Mouse (Mus musculus): ENCODE measurements around the gene Cradd. TPM values are rescaled to one million over a fixed set of nuclear protein-coding genes. Genes with fewer than 3 reads are reported as not detected.

Cradd gene
- polyA plus RNA-seq, 1 experiment from 2014 or later, result 7.6 TPM

DNA sequence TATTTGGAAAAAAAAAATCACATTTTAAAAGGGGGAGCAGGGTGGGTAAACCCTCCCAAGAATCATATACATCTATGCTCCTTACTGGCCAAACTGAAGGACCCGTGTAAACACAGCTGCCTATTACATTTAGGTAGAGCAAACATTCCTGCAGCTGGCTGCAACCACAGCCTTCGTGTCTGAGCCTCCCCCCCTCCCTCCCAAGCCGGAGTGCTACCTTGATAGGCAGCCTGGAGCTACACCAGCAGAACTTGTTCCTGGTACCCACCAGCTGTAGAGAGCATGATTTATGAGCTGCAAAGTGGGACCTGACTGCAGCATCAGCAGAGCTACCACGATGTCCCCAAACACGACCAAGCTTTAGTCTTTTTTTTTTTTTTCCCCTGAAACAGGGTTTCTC lies 9.9 kb downstream of the Cradd start:
- no peak overlapping the region for H3K4me3 ChIP-seq (ENCODE audit: low read length)
- peak overlapping the region; percentile 36; the same call in 1 of the 2 replicates for H3K4me2 ChIP-seq (ENCODE audit: low read depth, low read length)
- H3K9ac ChIP-seq (ENCODE audit: low read length), result no peak overlapping the region
- H3K4me1 ChIP-seq (ENCODE audit: control insufficient read depth, insufficient read depth, low read length), result peaks cover 32% of the 10 kb centered on the region
- ATAC-seq (replicated peaks; ENCODE audit: extremely low read depth, insufficient read depth, low FRiP score), result no peak
- no peaks in the 10 kb centered on the region for H3K9me3 ChIP-seq (replicated peaks; ENCODE audit: control insufficient read depth, low read length)
- peak overlapping the region; percentile 83 for H3K27ac ChIP-seq (ENCODE audit: low read length)
- no peaks in the 10 kb centered on the region for H3K27me3 ChIP-seq (ENCODE audit: control insufficient read depth, insufficient read depth, low read length)
- 16% methylated on average over 5 of the region's 5 CpGs for WGBS
- H3K36me3 ChIP-seq (ENCODE audit: control insufficient read depth, insufficient read depth), result no peaks in the 10 kb centered on the region

DNA sequence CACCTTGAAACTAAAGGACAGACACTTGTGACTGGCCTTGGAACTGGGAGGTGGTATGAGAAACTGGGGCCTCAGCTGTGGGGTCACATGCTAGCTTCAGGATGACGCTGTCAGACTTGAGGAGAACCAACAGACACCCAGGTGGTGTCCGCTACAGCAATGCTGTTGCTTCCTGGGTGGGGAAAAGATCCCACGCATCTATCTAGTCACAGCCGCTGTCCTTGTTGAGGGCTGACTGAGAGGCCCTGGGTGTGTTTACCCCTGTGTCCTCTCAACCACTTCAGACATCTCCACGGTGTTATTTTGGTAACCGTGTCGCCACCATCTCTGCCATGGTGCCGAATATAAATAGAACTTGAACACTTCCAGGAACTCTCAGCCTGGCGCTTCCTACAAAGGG lies 10.4 kb downstream of the Cradd start:
- WGBS, result 34% methylated on average over 9 of the region's 9 CpGs
- Histone ChIP-seq H3K36me3 (ENCODE audit: control insufficient read depth, insufficient read depth) (no peaks in the 10 kb centered on the region), H3K27ac (ENCODE audit: low read length) (peak overlapping the region; percentile 83), H3K9me3 (replicated peaks; ENCODE audit: control insufficient read depth, low read length) (no peaks in the 10 kb centered on the region), H3K9ac (ENCODE audit: low read length) (peak overlapping the region; percentile 16; the same call in 1 of the 2 replicates), H3K4me3 (ENCODE audit: low read length) (no peak overlapping the region), H3K4me1 (ENCODE audit: control insufficient read depth, insufficient read depth, low read length) (peaks cover 31% of the 10 kb centered on the region), H3K4me2 (ENCODE audit: low read depth, low read length) (peak overlapping the region; percentile 36; the same call in 1 of the 2 replicates), H3K27me3 (ENCODE audit: control insufficient read depth, insufficient read depth, low read length) (no peaks in the 10 kb centered on the region)
- peak; percentile 73 for ATAC-seq (replicated peaks; ENCODE audit: extremely low read depth, insufficient read depth, low FRiP score)

DNA sequence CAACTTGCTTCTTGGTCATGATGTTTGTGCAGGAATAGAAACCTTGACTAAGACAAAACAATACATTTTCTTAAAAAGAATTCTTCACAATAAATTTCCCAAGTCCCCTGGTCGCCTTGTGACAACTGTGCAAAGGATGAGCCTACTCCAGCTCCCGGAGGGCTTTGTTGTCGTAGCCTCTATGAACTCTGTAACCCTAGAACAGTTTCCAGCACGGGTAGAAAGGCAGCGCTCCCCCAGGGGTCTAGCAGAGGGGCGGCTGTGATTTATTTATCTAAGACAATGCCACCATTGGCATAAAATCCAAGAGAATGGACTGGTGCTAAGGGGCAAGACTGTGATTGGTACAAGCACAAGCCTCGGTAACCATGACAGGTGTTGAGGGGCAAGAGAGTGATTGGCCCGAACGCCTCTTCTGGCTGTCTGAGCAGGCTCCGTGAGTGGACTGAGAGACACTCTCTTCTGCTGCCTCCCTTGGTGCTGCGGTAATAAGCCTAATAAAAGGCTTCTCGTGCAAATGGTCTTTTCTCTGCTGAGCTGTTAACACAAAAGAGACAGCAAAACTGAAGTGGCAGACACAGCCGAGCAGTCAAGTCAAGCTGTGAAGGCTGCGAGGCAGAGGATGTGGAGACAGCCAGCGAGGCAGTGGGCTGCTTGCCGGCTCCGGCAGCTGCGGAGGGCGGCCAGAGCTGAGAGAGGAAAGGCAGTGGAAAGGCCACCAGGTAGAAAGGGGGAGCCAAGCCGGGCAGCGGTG lies 13.1 kb downstream of the Cradd start:
- Histone ChIP-seq H3K36me3 (ENCODE audit: control insufficient read depth, insufficient read depth) (no peaks in the 10 kb centered on the region), H3K4me3 (ENCODE audit: low read length) (no peak overlapping the region), H3K27ac (ENCODE audit: low read length) (no peak overlapping the region), H3K9ac (ENCODE audit: low read length) (no peak overlapping the region), H3K27me3 (ENCODE audit: control insufficient read depth, insufficient read depth, low read length) (no peaks in the 10 kb centered on the region), H3K4me2 (ENCODE audit: low read depth, low read length) (no peak overlapping the region), H3K9me3 (replicated peaks; ENCODE audit: control insufficient read depth, low read length) (no peaks in the 10 kb centered on the region), H3K4me1 (ENCODE audit: control insufficient read depth, insufficient read depth, low read length) (peaks cover 24% of the 10 kb centered on the region)
- no peak for ATAC-seq (replicated peaks; ENCODE audit: extremely low read depth, insufficient read depth, low FRiP score)
- 53% methylated on average over 21 of the region's 21 CpGs for WGBS

DNA sequence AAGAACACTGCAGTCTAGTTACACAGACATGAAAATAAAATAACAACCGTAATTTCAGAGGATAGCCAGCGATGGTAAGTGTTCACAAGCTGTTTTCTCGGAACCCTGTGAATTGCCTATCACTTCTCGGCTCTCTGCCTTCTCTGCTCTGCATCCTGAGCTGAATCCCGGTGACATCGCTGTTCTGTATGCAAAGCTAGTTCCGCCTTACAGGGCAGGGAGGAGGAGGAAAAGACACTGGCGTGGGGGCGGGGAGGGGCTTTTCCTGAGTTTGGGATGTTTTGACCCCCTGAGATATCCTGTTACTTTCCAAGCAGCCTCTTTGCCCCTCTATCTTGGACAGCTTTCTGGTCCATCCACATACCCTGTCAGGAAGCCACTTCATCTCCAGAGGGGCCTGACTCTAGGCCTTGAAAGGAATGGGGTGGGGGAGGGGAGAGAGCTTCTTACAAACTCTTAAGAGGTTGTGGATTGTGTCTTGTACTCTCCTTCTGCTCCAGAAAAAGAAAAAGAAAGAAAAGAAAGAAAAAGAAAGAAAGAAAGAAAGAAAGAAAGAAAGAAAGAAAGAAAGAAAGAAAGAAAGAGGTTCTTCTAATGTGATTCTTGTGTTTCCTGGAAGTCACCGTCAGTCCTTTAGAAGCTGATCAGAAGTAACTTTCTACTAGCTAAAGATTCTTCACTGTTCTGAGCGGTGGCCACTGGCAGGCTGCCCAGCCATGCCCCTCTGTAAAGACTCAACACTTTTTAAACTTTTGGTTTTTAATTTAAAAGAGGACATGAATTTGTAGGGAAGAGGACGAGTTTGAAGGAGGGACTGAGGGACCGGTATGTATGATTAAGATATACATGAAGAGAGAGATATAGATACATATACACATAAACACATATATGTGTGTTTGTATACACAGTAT lies 14.3 kb downstream of the Cradd start:
- H3K4me1 ChIP-seq (ENCODE audit: control insufficient read depth, insufficient read depth, low read length), result peaks cover 24% of the 10 kb centered on the region

DNA sequence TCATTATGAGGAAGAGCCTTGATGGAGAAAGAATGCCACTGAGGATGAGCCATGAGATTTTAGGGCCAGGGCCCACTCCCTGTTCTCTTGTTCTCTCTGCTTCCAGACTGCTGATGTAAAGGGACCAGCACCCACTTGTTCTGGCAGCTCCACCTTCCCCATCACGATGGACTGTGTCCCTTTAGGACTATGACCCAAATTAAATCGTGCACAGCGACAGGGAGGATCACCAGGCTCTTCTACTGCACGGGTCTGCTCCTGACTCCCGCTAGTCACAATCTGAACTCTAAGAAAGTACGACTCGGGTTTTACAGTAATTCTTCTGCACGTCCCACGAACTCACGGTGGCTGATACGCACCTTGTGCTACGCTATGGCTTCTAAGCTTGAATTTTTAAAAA lies 14.9 kb downstream of the Cradd start:
- no peak for ATAC-seq (replicated peaks; ENCODE audit: extremely low read depth, insufficient read depth, low FRiP score)
- Histone ChIP-seq H3K9ac (ENCODE audit: low read length) (no peak overlapping the region), H3K9me3 (replicated peaks; ENCODE audit: control insufficient read depth, low read length) (no peaks in the 10 kb centered on the region), H3K4me2 (ENCODE audit: low read depth, low read length) (no peak overlapping the region), H3K4me1 (ENCODE audit: control insufficient read depth, insufficient read depth, low read length) (peaks cover 18% of the 10 kb centered on the region), H3K36me3 (ENCODE audit: control insufficient read depth, insufficient read depth) (no peaks in the 10 kb centered on the region), H3K27ac (ENCODE audit: low read length) (no peak overlapping the region), H3K4me3 (ENCODE audit: low read length) (no peak overlapping the region), H3K27me3 (ENCODE audit: control insufficient read depth, insufficient read depth, low read length) (no peaks in the 10 kb centered on the region)
- 78% methylated on average over 12 of the region's 12 CpGs for WGBS

More for the DNA sequence above, 14.3 kb downstream of the Cradd start:
- no peak overlapping the region for H3K27ac ChIP-seq (ENCODE audit: low read length)
- no peak overlapping the region for H3K9ac ChIP-seq (ENCODE audit: low read length)
- no peaks in the 10 kb centered on the region for H3K36me3 ChIP-seq (ENCODE audit: control insufficient read depth, insufficient read depth)
- no peak for ATAC-seq (replicated peaks; ENCODE audit: extremely low read depth, insufficient read depth, low FRiP score)
- H3K4me3 ChIP-seq (ENCODE audit: low read length), result no peak overlapping the region
- H3K4me2 ChIP-seq (ENCODE audit: low read depth, low read length), result no peak overlapping the region
- no peaks in the 10 kb centered on the region for H3K9me3 ChIP-seq (replicated peaks; ENCODE audit: control insufficient read depth, low read length)
- no peaks in the 10 kb centered on the region for H3K27me3 ChIP-seq (ENCODE audit: control insufficient read depth, insufficient read depth, low read length)
- WGBS, result 50% methylated on average over 13 of the region's 13 CpGs

DNA sequence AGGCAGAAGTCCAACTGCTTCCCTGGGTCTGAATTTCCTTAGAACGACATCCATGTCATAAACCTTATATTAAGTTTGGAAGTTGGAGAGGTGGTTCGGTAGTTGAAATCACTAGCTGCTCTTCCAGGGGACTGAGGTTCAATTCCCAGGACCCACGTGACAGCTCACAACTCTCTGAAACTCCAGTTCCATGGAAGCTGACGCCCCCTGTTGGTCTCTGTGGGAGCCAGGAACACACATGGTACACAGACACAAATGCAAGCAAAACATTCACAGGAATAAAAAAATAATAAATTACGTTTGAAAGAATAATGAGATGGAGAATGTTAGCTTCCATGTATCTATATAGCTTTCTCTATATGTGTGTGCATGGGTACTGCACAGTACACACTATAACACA lies 16.0 kb downstream of the Cradd start:
- Histone ChIP-seq H3K9me3 (replicated peaks; ENCODE audit: control insufficient read depth, low read length) (no peaks in the 10 kb centered on the region), H3K9ac (ENCODE audit: low read length) (no peak overlapping the region), H3K27me3 (ENCODE audit: control insufficient read depth, insufficient read depth, low read length) (no peaks in the 10 kb centered on the region), H3K4me3 (ENCODE audit: low read length) (no peak overlapping the region), H3K4me1 (ENCODE audit: control insufficient read depth, insufficient read depth, low read length) (peaks cover 13% of the 10 kb centered on the region), H3K4me2 (ENCODE audit: low read depth, low read length) (no peak overlapping the region), H3K27ac (ENCODE audit: low read length) (no peak overlapping the region), H3K36me3 (ENCODE audit: control insufficient read depth, insufficient read depth) (no peaks in the 10 kb centered on the region)
- 88% methylated on average over 5 of the region's 5 CpGs for WGBS
- ATAC-seq (replicated peaks; ENCODE audit: extremely low read depth, insufficient read depth, low FRiP score), result no peak

DNA sequence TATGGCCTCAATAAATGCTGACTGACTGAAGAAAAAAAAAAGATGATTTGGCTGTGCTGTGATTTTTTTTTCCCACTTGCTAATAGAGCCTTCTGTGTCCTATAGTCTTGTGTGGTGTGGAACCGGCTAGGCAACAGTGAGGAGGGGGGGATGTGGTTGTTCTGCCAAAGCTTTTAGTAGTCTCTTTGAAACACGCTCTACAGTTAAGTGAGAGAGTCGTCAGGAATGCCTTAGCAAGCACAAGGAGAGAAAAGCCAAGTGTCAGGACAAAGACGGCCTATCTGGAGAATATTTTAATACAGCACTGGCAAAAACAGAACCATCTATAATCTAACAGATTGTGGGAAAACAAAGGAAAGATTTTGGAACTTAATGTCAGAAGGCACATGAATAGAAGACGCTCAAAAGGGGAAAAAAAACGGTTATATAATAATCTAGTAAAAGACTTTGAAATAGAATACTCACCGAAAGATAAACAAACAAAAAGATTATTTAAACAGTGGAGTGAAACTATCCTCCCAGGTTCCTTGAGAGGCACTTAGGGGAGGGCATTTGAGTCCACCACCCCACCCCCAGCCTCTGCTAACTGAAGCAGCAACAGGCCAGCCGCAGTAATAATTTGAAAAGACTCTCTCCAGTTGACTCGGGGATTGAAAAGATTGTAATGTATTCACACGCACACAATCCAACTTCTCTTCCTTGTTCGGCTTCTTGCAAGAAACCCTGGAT lies 16.9 kb downstream of the Cradd start:
- no peak overlapping the region for H3K27ac ChIP-seq (ENCODE audit: low read length)
- ATAC-seq (replicated peaks; ENCODE audit: extremely low read depth, insufficient read depth, low FRiP score), result no peak
- no peaks in the 10 kb centered on the region for H3K27me3 ChIP-seq (ENCODE audit: control insufficient read depth, insufficient read depth, low read length)
- no peaks in the 10 kb centered on the region for H3K36me3 ChIP-seq (ENCODE audit: control insufficient read depth, insufficient read depth)
- H3K4me1 ChIP-seq (ENCODE audit: control insufficient read depth, insufficient read depth, low read length), result peaks cover 9% of the 10 kb centered on the region
- no peak overlapping the region for H3K4me2 ChIP-seq (ENCODE audit: low read depth, low read length)
- WGBS, result 44% methylated on average over 11 of the region's 11 CpGs
- H3K9ac ChIP-seq (ENCODE audit: low read length), result no peak overlapping the region
- no peak overlapping the region for H3K4me3 ChIP-seq (ENCODE audit: low read length)
- H3K9me3 ChIP-seq (replicated peaks; ENCODE audit: control insufficient read depth, low read length), result no peaks in the 10 kb centered on the region

DNA sequence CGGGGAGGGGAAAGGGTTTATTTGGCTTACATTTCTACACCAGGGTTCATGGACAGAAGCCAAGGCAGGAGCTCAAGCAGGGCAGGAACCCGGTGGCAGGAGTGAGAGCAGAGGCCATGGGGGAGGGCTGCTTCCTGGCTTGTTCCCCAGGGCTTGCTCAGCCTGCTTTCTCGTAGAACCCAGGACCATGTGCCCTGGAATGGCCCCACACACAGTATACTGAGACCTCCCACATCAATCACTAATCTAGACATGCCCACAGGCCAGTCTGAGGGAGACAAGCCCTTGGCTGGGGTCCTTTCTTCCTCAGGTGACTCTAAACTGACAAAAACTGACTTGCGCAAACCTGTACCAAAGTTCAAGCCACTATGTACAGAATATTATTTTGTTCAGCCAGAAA lies 19.7 kb downstream of the Cradd start:
- H3K36me3 ChIP-seq (ENCODE audit: control insufficient read depth, insufficient read depth), result no peaks in the 10 kb centered on the region
- no peak overlapping the region for H3K9ac ChIP-seq (ENCODE audit: low read length)
- H3K4me2 ChIP-seq (ENCODE audit: low read depth, low read length), result no peak overlapping the region
- no peak overlapping the region for H3K4me3 ChIP-seq (ENCODE audit: low read length)
- H3K27ac ChIP-seq (ENCODE audit: low read length), result no peak overlapping the region
- ATAC-seq (replicated peaks; ENCODE audit: extremely low read depth, insufficient read depth, low FRiP score), result no peak; the same call in 1 of the 2 replicates
- H3K9me3 ChIP-seq (replicated peaks; ENCODE audit: control insufficient read depth, low read length), result no peaks in the 10 kb centered on the region
- WGBS, result 38% methylated on average over 4 of the region's 4 CpGs
- H3K27me3 ChIP-seq (ENCODE audit: control insufficient read depth, insufficient read depth, low read length), result no peaks in the 10 kb centered on the region
- H3K4me1 ChIP-seq (ENCODE audit: control insufficient read depth, insufficient read depth, low read length), result peaks cover 5% of the 10 kb centered on the region
